Comparison of ENCODE assay signal across 8 mouse cellular contexts in genomic region chr11:120110554-120110953, GRCm38 (mm10). TPM values are rescaled to one million over a fixed set of nuclear protein-coding genes. Genes with fewer than 3 reads are reported as not detected.
DNase-seq lines count a peak whose midpoint lies in the region; ATAC-seq and TF ChIP-seq lines count a peak whose summit lies in the region.

No protein-coding gene starts in this region.

- TF ChIP-seq POLR2A in kidney, adult 2 months (IDR thresholded peaks at IDR 0.05; ENCODE audit: low read depth, low read length), result no peak
- no peak for TF ChIP-seq POLR2A in cortical plate, adult 2 months (IDR thresholded peaks at IDR 0.05; ENCODE audit: extremely low read depth, insufficient read depth, low read length)

- no peaks in the 10 kb centered on the region for H3K36me3 ChIP-seq in kidney, adult 2 months (ENCODE audit: control insufficient read depth, insufficient read depth, low read length)
- peaks cover 59% of the 10 kb centered on the region for H3K36me3 ChIP-seq in midbrain, embryonic 13.5 days

- H3K9ac ChIP-seq in midbrain, embryonic 13.5 days (replicated peaks), result no peak overlapping the region

- WGBS in kidney, adult 2 months, result 65% methylated on average over 7 of the region's 7 CpGs
- 71% methylated on average over 7 of the region's 7 CpGs for WGBS in midbrain, embryonic 13.5 days

- peak; percentile 48 for TF ChIP-seq CTCF in kidney, adult 2 months (conservative IDR thresholded peaks at IDR 0.05; ENCODE audit: insufficient read depth, insufficient read length, low read depth, low read length)
- peak; percentile 36 for TF ChIP-seq CTCF in cortical plate, adult 2 months (IDR thresholded peaks at IDR 0.05; ENCODE audit: extremely low read depth, insufficient read depth, low read length)

- intact Hi-C loops in left cerebral cortex, postnatal 25 days (cut with DNase I), result loop anchor here (2.0 kb wide), 1 partner anchor 196 kb away; no protein-coding TSS in a partner anchor

- no peak overlapping the region for H3K4me2 ChIP-seq in midbrain, embryonic 13.5 days (replicated peaks)

- no peaks in the 10 kb centered on the region for H3K27me3 ChIP-seq in kidney, adult 2 months (replicated peaks; ENCODE audit: control insufficient read depth, insufficient read depth, low read length)
- no peaks in the 10 kb centered on the region for H3K27me3 ChIP-seq in midbrain, embryonic 13.5 days

- peak; percentile 29 for ATAC-seq in midbrain, embryonic 13.5 days

- DNase-seq in kidney, adult 2 months, result no peak
- DNase-seq in kidney, postnatal 25 days, result no peak
- DNase-seq in ES-CJ7 (ENCODE audit: low read depth, low spot score), result peak; percentile 64
- no peak for DNase-seq in natural killer cell, adult 2 months (ENCODE audit: low spot score in 2 of 2)
- DNase-seq in right cerebral cortex, postnatal 25 days, result no peak
- DNase-seq in left cerebral cortex, postnatal 25 days (ENCODE audit: low spot score in 2 of 2), result no peak

- no peak overlapping the region for H3K4me3 ChIP-seq in kidney, adult 2 months (ENCODE audit: insufficient read depth, low read depth, low read length)
- no peak overlapping the region for H3K4me3 ChIP-seq in cortical plate, adult 2 months (ENCODE audit: insufficient read depth, low read length)
- H3K4me3 ChIP-seq in midbrain, embryonic 13.5 days (replicated peaks), result no peak overlapping the region

- no peaks in the 10 kb centered on the region for H3K9me3 ChIP-seq in midbrain, embryonic 13.5 days

- peaks cover 14% of the 10 kb centered on the region for H3K4me1 ChIP-seq in kidney, adult 2 months (ENCODE audit: control insufficient read depth, insufficient read depth, low read length)
- peaks cover 2% of the 10 kb centered on the region; the same call in 1 of the 2 replicates for H3K4me1 ChIP-seq in cortical plate, adult 2 months (ENCODE audit: control insufficient read depth, insufficient read depth, low read length)
- H3K4me1 ChIP-seq in midbrain, embryonic 13.5 days (replicated peaks), result peaks cover 5% of the 10 kb centered on the region; the same call in 1 of the 2 replicates

- H3K27ac ChIP-seq in kidney, adult 2 months (ENCODE audit: insufficient read depth, low read depth, low read length), result no peak overlapping the region
- H3K27ac ChIP-seq in cortical plate, adult 2 months (ENCODE audit: insufficient read depth, low read length), result no peak overlapping the region
- H3K27ac ChIP-seq in midbrain, embryonic 13.5 days, result no peak overlapping the region

RNA-seq across cellular contexts. Expression of gene Ndufaf8, which starts 11.8 kb away (rescaled TPM):
- 77.7 and 79.3 TPM in 2 replicates for polyA plus RNA-seq in kidney, adult 2 months (2012; rRNA removed)
- polyA plus RNA-seq in cortical plate, adult 2 months (2012; rRNA removed), result 52.8 and 54.7 TPM in 2 replicates
- 59.2 and 63.7 TPM in 2 replicates for polyA plus RNA-seq in midbrain, embryonic 13.5 days (2015; fragmentation: Nextera tagmentation; extraction: Ambion mirVana)
- total RNA-seq in left cerebral cortex, postnatal 25 days (2021), result 10 to 100 TPM; 32.5 to 36.1 TPM

RNA-seq across cellular contexts. Expression of gene Tepsin, which starts 12.0 kb away (rescaled TPM):
- polyA plus RNA-seq in kidney, adult 2 months (2012; rRNA removed), result 28.5 and 35.6 TPM in 2 replicates
- 30.8 and 32.6 TPM in 2 replicates for polyA plus RNA-seq in cortical plate, adult 2 months (2012; rRNA removed)
- polyA plus RNA-seq in midbrain, embryonic 13.5 days (2015; fragmentation: Nextera tagmentation; extraction: Ambion mirVana), result 19.9 and 20.9 TPM in 2 replicates
- 10 to 100 TPM; 14.4 to 15.5 TPM for total RNA-seq in left cerebral cortex, postnatal 25 days (2021)

RNA-seq across cellular contexts. Expression of gene Cep131, which starts 23.9 kb away (rescaled TPM):
- polyA plus RNA-seq in kidney, adult 2 months (2012; rRNA removed), result 5.8 and 6.8 TPM in 2 replicates
- 32.1 and 39.6 TPM in 2 replicates for polyA plus RNA-seq in cortical plate, adult 2 months (2012; rRNA removed)
- polyA plus RNA-seq in midbrain, embryonic 13.5 days (2015; fragmentation: Nextera tagmentation; extraction: Ambion mirVana), result 29.3 and 37.9 TPM in 2 replicates
- 10 to 100 TPM; 23.4 to 32.2 TPM for total RNA-seq in left cerebral cortex, postnatal 25 days (2021)

RNA-seq across cellular contexts. Expression of gene Slc38a10, which starts 40.6 kb away (rescaled TPM):
- polyA plus RNA-seq in kidney, adult 2 months (2012; rRNA removed), result 151 and 178 TPM in 2 replicates
- 57.7 and 60.3 TPM in 2 replicates for polyA plus RNA-seq in cortical plate, adult 2 months (2012; rRNA removed)
- polyA plus RNA-seq in midbrain, embryonic 13.5 days (2015; fragmentation: Nextera tagmentation; extraction: Ambion mirVana), result 105 and 109 TPM in 2 replicates
- total RNA-seq in left cerebral cortex, postnatal 25 days (2021), result 10 to 100 TPM; 82.9 to 88.8 TPM
